Mouse (Mus musculus): ENCODE measurements around the gene Slc44a1. TPM values are rescaled to one million over a fixed set of nuclear protein-coding genes. Genes with fewer than 3 reads are reported as not detected.

Slc44a1 gene
- total and polyA plus RNA-seq, 2 experiments = 16.3 to 32.9 TPM

GRCm38 (mm10) chr4:53623711-53624110 is 183.5 kb downstream of the Slc44a1 start:
- TF ChIP-seq CTCF (IDR thresholded peaks at IDR 0.05; ENCODE audit: low read depth, low read length) (no peak), POLR2A (IDR thresholded peaks at IDR 0.05; ENCODE audit: extremely low read depth, insufficient read depth, low read length) (no peak)
- 97% methylated on average over 1 of the region's 1 CpGs for WGBS

GRCm38 (mm10) chr4:53624816-53625215 is 184.6 kb downstream of the Slc44a1 start:
- Histone ChIP-seq H3K4me3 (ENCODE audit: insufficient read depth, low read depth, low read length) (no peak overlapping the region), H3K27me3 (ENCODE audit: control insufficient read depth, insufficient read depth, low read length) (no peaks in the 10 kb centered on the region), H3K27ac (replicated peaks; ENCODE audit: insufficient read depth, low read depth, low read length) (no peak overlapping the region), H3K9ac (ENCODE audit: low read depth, low read length) (no peak overlapping the region), H3K36me3 (ENCODE audit: control insufficient read depth, insufficient read depth, low read length) (no peaks in the 10 kb centered on the region), H3K4me1 (ENCODE audit: control insufficient read depth, insufficient read depth, low read length) (no peaks in the 10 kb centered on the region), H3K79me2 (ENCODE audit: control insufficient read depth, insufficient read depth, low read length) (no peaks in the 10 kb centered on the region)
- TF ChIP-seq POLR2A (IDR thresholded peaks at IDR 0.05; ENCODE audit: extremely low read depth, insufficient read depth, low read length) = no peak
- no peak for TF ChIP-seq CTCF (IDR thresholded peaks at IDR 0.05; ENCODE audit: low read depth, low read length)
- DNase-seq (ENCODE audit: extremely low read depth, low read depth, low spot score) = no peak
- WGBS = 71% methylated on average over 4 of the region's 4 CpGs

More at GRCm38 (mm10) chr4:53623711-53624110, 183.5 kb downstream of the Slc44a1 start:
- Histone ChIP-seq H3K27ac (replicated peaks; ENCODE audit: insufficient read depth, low read depth, low read length) (no peak overlapping the region), H3K4me1 (ENCODE audit: control insufficient read depth, insufficient read depth, low read length) (no peaks in the 10 kb centered on the region), H3K79me2 (ENCODE audit: control insufficient read depth, insufficient read depth, low read length) (no peaks in the 10 kb centered on the region), H3K36me3 (ENCODE audit: control insufficient read depth, insufficient read depth, low read length) (no peaks in the 10 kb centered on the region), H3K9ac (ENCODE audit: low read depth, low read length) (no peak overlapping the region), H3K27me3 (ENCODE audit: control insufficient read depth, insufficient read depth, low read length) (no peaks in the 10 kb centered on the region), H3K4me3 (ENCODE audit: insufficient read depth, low read depth, low read length) (no peak overlapping the region)
- no peak for DNase-seq (ENCODE audit: extremely low read depth, low read depth, low spot score)

GRCm38 (mm10) chr4:53625263-53625662 is 185.1 kb downstream of the Slc44a1 start:
- DNase-seq (ENCODE audit: extremely low read depth, low read depth, low spot score) = no peak
- no peaks in the 10 kb centered on the region for H3K4me1 ChIP-seq (ENCODE audit: control insufficient read depth, insufficient read depth, low read length)
- H3K4me3 ChIP-seq (ENCODE audit: insufficient read depth, low read depth, low read length) = no peak overlapping the region
- H3K27ac ChIP-seq (replicated peaks; ENCODE audit: insufficient read depth, low read depth, low read length) = no peak overlapping the region
- no peak for TF ChIP-seq POLR2A (IDR thresholded peaks at IDR 0.05; ENCODE audit: extremely low read depth, insufficient read depth, low read length)
- no peak for TF ChIP-seq CTCF (IDR thresholded peaks at IDR 0.05; ENCODE audit: low read depth, low read length)
- no peaks in the 10 kb centered on the region for H3K79me2 ChIP-seq (ENCODE audit: control insufficient read depth, insufficient read depth, low read length)
- no peaks in the 10 kb centered on the region for H3K36me3 ChIP-seq (ENCODE audit: control insufficient read depth, insufficient read depth, low read length)
- H3K9ac ChIP-seq (ENCODE audit: low read depth, low read length) = no peak overlapping the region
- WGBS = 87% methylated on average over 3 of the region's 3 CpGs
- H3K27me3 ChIP-seq (ENCODE audit: control insufficient read depth, insufficient read depth, low read length) = no peaks in the 10 kb centered on the region

GRCm38 (mm10) chr4:53628924-53629323 is 188.7 kb downstream of the Slc44a1 start:
- H3K36me3 ChIP-seq (ENCODE audit: control insufficient read depth, insufficient read depth, low read length) = no peaks in the 10 kb centered on the region
- H3K27ac ChIP-seq (replicated peaks; ENCODE audit: insufficient read depth, low read depth, low read length) = no peak overlapping the region
- DNase-seq (ENCODE audit: extremely low read depth, low read depth, low spot score) = no peak
- no peaks in the 10 kb centered on the region for H3K27me3 ChIP-seq (ENCODE audit: control insufficient read depth, insufficient read depth, low read length)
- TF ChIP-seq POLR2A (IDR thresholded peaks at IDR 0.05; ENCODE audit: extremely low read depth, insufficient read depth, low read length) (no peak), CTCF (IDR thresholded peaks at IDR 0.05; ENCODE audit: low read depth, low read length) (no peak)
- peaks cover 5% of the 10 kb centered on the region; the same call in 1 of the 2 replicates for H3K4me1 ChIP-seq (ENCODE audit: control insufficient read depth, insufficient read depth, low read length)
- H3K9ac ChIP-seq (ENCODE audit: low read depth, low read length) = no peak overlapping the region
- no peak overlapping the region for H3K4me3 ChIP-seq (ENCODE audit: insufficient read depth, low read depth, low read length)
- 64% methylated on average over 4 of the region's 4 CpGs for WGBS
- H3K79me2 ChIP-seq (ENCODE audit: control insufficient read depth, insufficient read depth, low read length) = no peaks in the 10 kb centered on the region

- 21% methylated on average over 12 of the region's 12 CpGs for WGBS
- Histone ChIP-seq H3K4me1 (ENCODE audit: control insufficient read depth, insufficient read depth, low read length) (peaks cover 5% of the 10 kb centered on the region; the same call in 1 of the 2 replicates), H3K27ac (replicated peaks; ENCODE audit: insufficient read depth, low read depth, low read length) (no peak overlapping the region), H3K27me3 (ENCODE audit: control insufficient read depth, insufficient read depth, low read length) (no peaks in the 10 kb centered on the region), H3K36me3 (ENCODE audit: control insufficient read depth, insufficient read depth, low read length) (no peaks in the 10 kb centered on the region), H3K79me2 (ENCODE audit: control insufficient read depth, insufficient read depth, low read length) (no peaks in the 10 kb centered on the region), H3K4me3 (ENCODE audit: insufficient read depth, low read depth, low read length) (peak overlapping the region; percentile 86; the same call in 1 of the 2 replicates), H3K9ac (ENCODE audit: low read depth, low read length) (no peak overlapping the region)
- no peak for TF ChIP-seq CTCF (IDR thresholded peaks at IDR 0.05; ENCODE audit: low read depth, low read length)
- TF ChIP-seq POLR2A (IDR thresholded peaks at IDR 0.05; ENCODE audit: extremely low read depth, insufficient read depth, low read length) = no peak
- DNase-seq (ENCODE audit: extremely low read depth, low read depth, low spot score) = no peak
Observed at GRCm38 (mm10) chr4:53630963-53631315, 190.7 kb downstream of the Slc44a1 start.

DNA sequence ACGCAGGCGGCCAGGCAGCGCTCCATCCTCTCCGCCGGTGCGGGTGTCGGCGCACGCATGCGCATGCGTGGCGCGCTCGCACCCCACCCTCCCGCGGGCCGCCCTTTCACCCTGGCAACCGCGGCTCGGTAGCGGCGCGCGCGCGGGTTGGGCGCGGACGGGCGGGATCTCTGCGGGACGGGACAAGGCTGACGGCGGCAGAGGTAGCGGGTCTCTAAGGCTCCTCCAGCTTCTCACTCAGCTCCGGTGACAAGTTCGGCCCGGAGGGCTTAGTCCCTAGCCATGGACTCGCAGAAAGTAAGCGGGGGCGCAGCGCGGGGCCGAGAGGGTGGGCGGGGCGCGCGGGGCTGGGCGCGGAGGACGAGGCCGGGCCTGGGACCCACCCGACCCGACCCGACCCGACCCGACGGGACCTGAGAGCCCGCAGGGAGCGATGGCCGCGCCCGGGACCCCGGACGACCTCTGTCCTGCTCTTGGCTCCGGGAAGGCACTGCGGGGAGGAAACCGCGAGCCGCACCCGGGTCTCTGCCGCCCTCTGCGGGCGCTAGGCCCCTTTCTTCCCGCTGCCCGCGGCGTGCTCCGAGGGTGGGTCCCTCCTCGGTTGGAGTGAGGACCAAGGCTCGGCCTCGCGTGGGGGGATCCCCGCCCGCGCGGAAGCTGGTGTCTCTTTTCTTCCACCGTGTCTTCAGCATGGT is 191.2 kb downstream of the Slc44a1 start, which contains the start of gene Fsd1l:
Fsd1l (plus strand) TSS at position 156 of the 695 bp plus-strand sequence.
- peak; percentile 1 for DNase-seq (ENCODE audit: extremely low read depth, low read depth, low spot score)
- TF ChIP-seq POLR2A (IDR thresholded peaks at IDR 0.05; ENCODE audit: extremely low read depth, insufficient read depth, low read length) (no peak), CTCF (IDR thresholded peaks at IDR 0.05; ENCODE audit: low read depth, low read length) (peak; percentile 43; the same call in 1 of the 2 replicates)
- no peaks in the 10 kb centered on the region for H3K79me2 ChIP-seq (ENCODE audit: control insufficient read depth, insufficient read depth, low read length)
- H3K9ac ChIP-seq (ENCODE audit: low read depth, low read length) = peak within 1 kb of the TSS; percentile 70
- no peaks in the 10 kb centered on the region for H3K36me3 ChIP-seq (ENCODE audit: control insufficient read depth, insufficient read depth, low read length)
- no peak within 1 kb of the TSS for H3K27ac ChIP-seq (replicated peaks; ENCODE audit: insufficient read depth, low read depth, low read length)
- H3K27me3 ChIP-seq (ENCODE audit: control insufficient read depth, insufficient read depth, low read length) = no peaks in the 10 kb centered on the region
- under 1% methylated on average over 88 of the region's 88 CpGs for WGBS
- H3K4me1 ChIP-seq (ENCODE audit: control insufficient read depth, insufficient read depth, low read length) = peaks cover 5% of the 10 kb centered on the region; the same call in 1 of the 2 replicates
- peak within 1 kb of the TSS; percentile 86 for H3K4me3 ChIP-seq (ENCODE audit: insufficient read depth, low read depth, low read length)
